Mouse (Mus musculus) kidney, embryonic 16.5 days (tissue): ENCODE data around the gene Cfap206. TPM values are rescaled to one million over a fixed set of nuclear protein-coding genes. Genes with fewer than 3 reads are reported as not detected.

Experiments used
- ATAC-seq: fragments of 200-750 bp; cut with Nextera tagmentation; 2 replicates; pipeline ENCODE4 v1.8.0; 2017; ENCODE audit warnings: moderate TSS enrichment; ENCODE audit not compliant: low FRiP score, low TSS enrichment
- H3K27ac ChIP-seq: fragments of 300-500 bp; sonication (generic); 2 replicates; pipeline ENCODE4 v1.5.1; 2014; ENCODE audit warnings: low read length
- H3K27me3 ChIP-seq: fragments of 300-500 bp; sonication (generic); 2 replicates; pipeline ENCODE4 v1.6.1; 2014; ENCODE audit warnings: low read length, control low read depth, mixed read lengths; ENCODE audit not compliant: insufficient read depth
- H3K36me3 ChIP-seq: fragments of 300-500 bp; sonication (generic); 2 replicates; pipeline ENCODE4 v1.6.1; 2014; ENCODE audit warnings: low read length, control low read depth, mixed read lengths; ENCODE audit not compliant: insufficient read depth
- H3K4me1 ChIP-seq: fragments of 300-500 bp; sonication (generic); 2 replicates; pipeline ENCODE4 v1.6.1; 2014; ENCODE audit warnings: low read length, control low read depth, mixed read lengths; ENCODE audit not compliant: insufficient read depth
- H3K4me2 ChIP-seq: fragments of 300-500 bp; sonication (generic); replicated peaks from 2 replicates; pipeline ENCODE4 v1.6.1; 2014; ENCODE audit warnings: low read depth, low read length
- H3K4me3 ChIP-seq: fragments of 300-500 bp; sonication (generic); 2 replicates; pipeline ENCODE4 v1.5.1; 2014; ENCODE audit warnings: mild to moderate bottlenecking, low read length
- H3K9ac ChIP-seq: fragments of 300-500 bp; sonication (generic); replicated peaks from 2 replicates; pipeline ENCODE4 v1.6.1; 2014; ENCODE audit warnings: low read length
- H3K9me3 ChIP-seq: fragments of 300-500 bp; sonication (generic); 2 replicates; pipeline ENCODE4 v1.6.1; 2016; ENCODE audit warnings: low read length, control low read depth
- WGBS: fragments of 180-500 bp; shearing (Covaris S2); extraction: QIAGEN DNeasy Blood & Tissue Kit; methylation state at CpG from one replicate; pipeline ENCODE4 v1.1.7; 2014; 5-methylcytosine and 5-hydroxymethylcytosine counted together
- polyA plus RNA-seq: library from polyadenylated mRNA; unstranded; fragments of >200 nt; fragmentation: Nextera tagmentation; extraction: Ambion mirVana; gene quantifications from 2 replicates; pipeline ENCODE4 v1.2.1, GENCODE M21; 2015

Gene Cfap206
- polyA plus RNA-seq, 1 experiment from 2014 or later = 1.7 TPM

- Histone ChIP-seq H3K9ac (no peak overlapping the region), H3K4me3 (no peak overlapping the region), H3K27me3 (no peaks in the 10 kb centered on the region), H3K9me3 (peaks cover 11% of the 10 kb centered on the region; the same call in 1 of the 2 replicates), H3K36me3 (no peaks in the 10 kb centered on the region), H3K4me1 (no peaks in the 10 kb centered on the region), H3K27ac (no peak overlapping the region), H3K4me2 (no peak overlapping the region)
- WGBS = 68% methylated on average over 4 of the region's 4 CpGs
- no peak for ATAC-seq
These were observed 6.8 kb downstream of the Cfap206 start for GRCm38 (mm10) chr4:34723186-34723585.

- Histone ChIP-seq H3K36me3 (no peaks in the 10 kb centered on the region), H3K9ac (no peak overlapping the region), H3K4me3 (no peak overlapping the region), H3K4me2 (no peak overlapping the region), H3K27ac (no peak overlapping the region), H3K4me1 (no peaks in the 10 kb centered on the region), H3K9me3 (peaks cover 11% of the 10 kb centered on the region; the same call in 1 of the 2 replicates), H3K27me3 (no peaks in the 10 kb centered on the region)
- 90% methylated on average over 7 of the region's 7 CpGs for WGBS
- ATAC-seq = no peak
These were observed 9.7 kb downstream of the Cfap206 start for GRCm38 (mm10) chr4:34720127-34720895.

GRCm38 (mm10) chr4:34719421-34719820, 10.6 kb downstream of the Cfap206 start:
- Histone ChIP-seq H3K9me3 (peaks cover 11% of the 10 kb centered on the region; the same call in 1 of the 2 replicates), H3K27me3 (no peaks in the 10 kb centered on the region), H3K36me3 (no peaks in the 10 kb centered on the region), H3K4me2 (no peak overlapping the region), H3K27ac (no peak overlapping the region), H3K4me3 (no peak overlapping the region), H3K4me1 (no peaks in the 10 kb centered on the region), H3K9ac (no peak overlapping the region)
- ATAC-seq = no peak
- 96% methylated on average over 12 of the region's 12 CpGs for WGBS

- WGBS = 100% methylated on average over 1 of the region's 1 CpGs
- H3K27me3 ChIP-seq = no peaks in the 10 kb centered on the region
- no peak overlapping the region for H3K9ac ChIP-seq
- no peak overlapping the region for H3K27ac ChIP-seq
- H3K9me3 ChIP-seq = peaks cover 5% of the 10 kb centered on the region; the same call in 1 of the 2 replicates
- H3K36me3 ChIP-seq = no peaks in the 10 kb centered on the region
- no peak overlapping the region for H3K4me3 ChIP-seq
- ATAC-seq = no peak
- H3K4me2 ChIP-seq = no peak overlapping the region
- H3K4me1 ChIP-seq = no peaks in the 10 kb centered on the region
These were observed 14.9 kb downstream of the Cfap206 start for GRCm38 (mm10) chr4:34715062-34715461.

GRCm38 (mm10) chr4:34708127-34708526, 21.9 kb downstream of the Cfap206 start:
- peaks cover 2% of the 10 kb centered on the region; the same call in 1 of the 2 replicates for H3K4me1 ChIP-seq
- H3K4me2 ChIP-seq = no peak overlapping the region
- H3K36me3 ChIP-seq = no peaks in the 10 kb centered on the region
- peak; percentile 55; the same call in 1 of the 2 replicates for ATAC-seq
- no peaks in the 10 kb centered on the region for H3K9me3 ChIP-seq
- 54% methylated on average over 3 of the region's 3 CpGs for WGBS
- no peak overlapping the region for H3K27ac ChIP-seq
- H3K4me3 ChIP-seq = no peak overlapping the region
- no peaks in the 10 kb centered on the region for H3K27me3 ChIP-seq
- no peak overlapping the region for H3K9ac ChIP-seq

GRCm38 (mm10) chr4:34707248-34707647, 22.8 kb downstream of the Cfap206 start:
- H3K9ac ChIP-seq = no peak overlapping the region
- WGBS = 61% methylated on average over 3 of the region's 3 CpGs
- peaks cover 2% of the 10 kb centered on the region; the same call in 1 of the 2 replicates for H3K4me1 ChIP-seq
- H3K36me3 ChIP-seq = no peaks in the 10 kb centered on the region
- ATAC-seq = peak; percentile 69; the same call in 1 of the 2 replicates
- no peak overlapping the region for H3K4me2 ChIP-seq
- H3K9me3 ChIP-seq = 0 out of 2 replicates have a peak, but pooled peaks cover 1% of the 10 kb centered on the region
- no peak overlapping the region for H3K4me3 ChIP-seq
- H3K27me3 ChIP-seq = no peaks in the 10 kb centered on the region
- 0 out of 2 replicates have a peak overlapping the region, but pooled peaks have one; percentile 7 for H3K27ac ChIP-seq

GRCm38 (mm10) chr4:34703029-34703428, 27.0 kb downstream of the Cfap206 start:
- Histone ChIP-seq H3K36me3 (no peaks in the 10 kb centered on the region), H3K27ac (no peak overlapping the region), H3K4me2 (no peak overlapping the region), H3K9ac (no peak overlapping the region), H3K4me3 (no peak overlapping the region), H3K4me1 (peaks cover 2% of the 10 kb centered on the region; the same call in 1 of the 2 replicates), H3K27me3 (no peaks in the 10 kb centered on the region), H3K9me3 (0 out of 2 replicates have a peak, but pooled peaks cover 2% of the 10 kb centered on the region)
- WGBS = 71% methylated on average over 4 of the region's 4 CpGs
- no peak for ATAC-seq

GRCm38 (mm10) chr4:34702231-34702630, 27.8 kb downstream of the Cfap206 start:
- 97% methylated on average over 11 of the region's 11 CpGs for WGBS
- Histone ChIP-seq H3K27ac (no peak overlapping the region), H3K9me3 (0 out of 2 replicates have a peak, but pooled peaks cover 2% of the 10 kb centered on the region), H3K4me3 (no peak overlapping the region), H3K27me3 (no peaks in the 10 kb centered on the region), H3K36me3 (no peaks in the 10 kb centered on the region), H3K4me2 (no peak overlapping the region), H3K4me1 (peaks cover under 1% of the 10 kb centered on the region; the same call in 1 of the 2 replicates), H3K9ac (no peak overlapping the region)
- no peak for ATAC-seq

- H3K36me3 ChIP-seq = no peaks in the 10 kb centered on the region
These were observed 28.5 kb downstream of the Cfap206 start for GRCm38 (mm10) chr4:34701528-34701927.

GRCm38 (mm10) chr4:34688021-34688420, 42.0 kb downstream of the Cfap206 start:
- ATAC-seq = no peak
- Histone ChIP-seq H3K9me3 (no peaks in the 10 kb centered on the region), H3K4me2 (no peak overlapping the region), H3K4me1 (peaks cover 6% of the 10 kb centered on the region; the same call in 1 of the 2 replicates), H3K27ac (no peak overlapping the region), H3K27me3 (no peaks in the 10 kb centered on the region), H3K36me3 (no peaks in the 10 kb centered on the region), H3K4me3 (no peak overlapping the region), H3K9ac (no peak overlapping the region)
- WGBS = 85% methylated on average over 3 of the region's 3 CpGs

More at GRCm38 (mm10) chr4:34701528-34701927, 28.5 kb downstream of the Cfap206 start:
- Histone ChIP-seq H3K9ac (no peak overlapping the region), H3K4me1 (no peaks in the 10 kb centered on the region), H3K27me3 (no peaks in the 10 kb centered on the region), H3K4me3 (no peak overlapping the region), H3K9me3 (0 out of 2 replicates have a peak, but pooled peaks cover 2% of the 10 kb centered on the region), H3K27ac (no peak overlapping the region), H3K4me2 (no peak overlapping the region)
- WGBS = 58% methylated on average over 5 of the region's 5 CpGs
- no peak for ATAC-seq
